Mouse (Mus musculus) midbrain, postnatal 0 days (tissue): ENCODE measurements around the gene Slc29a1. TPM values are rescaled to one million over a fixed set of nuclear protein-coding genes. Genes with fewer than 3 reads are reported as not detected.

Experiments used
- ATAC-seq: fragments of 200-750 bp; cut with Nextera tagmentation; 2 replicates; pipeline ENCODE4 v1.8.0; 2017; ENCODE audit warnings: moderate number of reproducible peaks, mild to moderate bottlenecking, moderate TSS enrichment, moderate library complexity; ENCODE audit not compliant: low FRiP score
- DNase-seq: peaks from one replicate; pipeline ENCODE4 v3.0.0-alpha.2; 2015; ENCODE audit warnings: low spot score
- H3K27ac ChIP-seq: fragments of 300-500 bp; sonication (generic); 2 replicates; pipeline ENCODE4 v1.5.1; 2014; ENCODE audit warnings: low read depth, mild to moderate bottlenecking, low read length, mixed read lengths
- H3K27me3 ChIP-seq: fragments of 300-500 bp; sonication (generic); 2 replicates; pipeline ENCODE4 v1.6.1; 2014; ENCODE audit warnings: low read length, control low read depth, mixed read lengths; ENCODE audit not compliant: insufficient read depth
- H3K36me3 ChIP-seq: fragments of 300-500 bp; sonication (generic); 2 replicates; pipeline ENCODE4 v1.6.1; 2014; ENCODE audit warnings: low read length, control low read depth, mixed read lengths; ENCODE audit not compliant: insufficient read depth
- H3K4me1 ChIP-seq: fragments of 300-500 bp; sonication (generic); 2 replicates; pipeline ENCODE4 v1.6.1; 2014; ENCODE audit warnings: mild to moderate bottlenecking, control low read depth, antibody characterized with exemption, low read length, mixed read lengths; ENCODE audit not compliant: insufficient read depth
- H3K4me2 ChIP-seq: fragments of 300-500 bp; sonication (generic); 2 replicates; pipeline ENCODE4 v1.6.1; 2014; ENCODE audit warnings: low read depth, mild to moderate bottlenecking, low read length, mixed read lengths; ENCODE audit not compliant: poor library complexity, severe bottlenecking
- H3K4me3 ChIP-seq: fragments of 300-500 bp; sonication (generic); 2 replicates; pipeline ENCODE4 v1.5.1; 2014; ENCODE audit warnings: low read depth, mild to moderate bottlenecking, low read length, moderate library complexity
- H3K9ac ChIP-seq: fragments of 300-500 bp; sonication (generic); replicated peaks from 2 replicates; pipeline ENCODE4 v1.6.1; 2014; ENCODE audit warnings: mild to moderate bottlenecking, low read length, moderate library complexity, mixed read lengths; ENCODE audit not compliant: poor library complexity, severe bottlenecking
- H3K9me3 ChIP-seq: fragments of 300-500 bp; sonication (generic); 2 replicates; pipeline ENCODE4 v1.6.1; 2016; ENCODE audit warnings: low read length, control low read depth
- CTCF ChIP-seq: IDR thresholded peaks from 2 replicates; pipeline ENCODE4 v1.5.1; 2016; ENCODE audit warnings: antibody characterized with exemption, mild to moderate bottlenecking
- WGBS: fragments of 180-500 bp; shearing (Covaris S2); extraction: QIAGEN DNeasy Blood & Tissue Kit; methylation state at CpG from one replicate; pipeline ENCODE4 v1.1.7; 2014; 5-methylcytosine and 5-hydroxymethylcytosine counted together
- polyA plus RNA-seq: library from polyadenylated mRNA; unstranded; fragments of >200 nt; fragmentation: Nextera tagmentation; extraction: Ambion mirVana; gene quantifications from 2 replicates; pipeline ENCODE4 v1.2.1, GENCODE M21; 2015
- total RNA-seq: library from RNA; depleted of rRNA; stranded (reverse); fragments of >200 nt; gene quantifications from 2 replicates; pipeline ENCODE4 v1.2.3, GENCODE M21; 2014; rRNA removed

Slc29a1 gene
- total and polyA plus RNA-seq, 2 experiments from 2014 or later, result 38.4 to 82.1 TPM

GRCm38 (mm10) chr17:45542129-45542528 lies 57.3 kb downstream of the Slc29a1 start:
- H3K36me3 ChIP-seq, result peaks cover 13% of the 10 kb centered on the region
- DNase-seq (no peak), ATAC-seq (no peak)
- H3K27ac ChIP-seq, result no peak overlapping the region
- no peak overlapping the region for H3K9ac ChIP-seq
- WGBS, result 32% methylated on average over 6 of the region's 6 CpGs
- TF ChIP-seq CTCF, result peak; percentile 27; the same call in 1 of the 2 replicates
- H3K9me3 ChIP-seq, result no peaks in the 10 kb centered on the region
- H3K27me3 ChIP-seq, result peaks cover 11% of the 10 kb centered on the region
- H3K4me2 ChIP-seq, result no peak overlapping the region
- H3K4me3 ChIP-seq, result no peak overlapping the region
- no peaks in the 10 kb centered on the region for H3K4me1 ChIP-seq

GRCm38 (mm10) chr17:45539664-45540063 lies 59.7 kb downstream of the Slc29a1 start:
- no peak overlapping the region for H3K4me2 ChIP-seq
- H3K27ac ChIP-seq, result no peak overlapping the region
- peaks cover 10% of the 10 kb centered on the region; the same call in 1 of the 2 replicates for H3K27me3 ChIP-seq
- 83% methylated on average over 21 of the region's 21 CpGs for WGBS
- H3K9ac ChIP-seq, result no peak overlapping the region
- H3K4me1 ChIP-seq, result no peaks in the 10 kb centered on the region
- TF ChIP-seq CTCF, result no peak
- no peaks in the 10 kb centered on the region for H3K9me3 ChIP-seq
- H3K36me3 ChIP-seq, result peaks cover 3% of the 10 kb centered on the region; the same call in 1 of the 2 replicates
- ATAC-seq (no peak), DNase-seq (no peak)
- H3K4me3 ChIP-seq, result no peak overlapping the region

- DNase-seq (no peak), ATAC-seq (no peak)
- H3K9ac ChIP-seq, result no peak overlapping the region
- no peaks in the 10 kb centered on the region for H3K36me3 ChIP-seq
- no peaks in the 10 kb centered on the region for H3K9me3 ChIP-seq
- peaks cover 10% of the 10 kb centered on the region; the same call in 1 of the 2 replicates for H3K27me3 ChIP-seq
- no peak for TF ChIP-seq CTCF
- no peaks in the 10 kb centered on the region for H3K4me1 ChIP-seq
- H3K27ac ChIP-seq, result no peak overlapping the region
- WGBS, result 67% methylated on average over 4 of the region's 4 CpGs
- H3K4me2 ChIP-seq, result no peak overlapping the region
- H3K4me3 ChIP-seq, result no peak overlapping the region
These were observed 61.0 kb downstream of the Slc29a1 start for GRCm38 (mm10) chr17:45538394-45538793.

GRCm38 (mm10) chr17:45536264-45536663 lies 63.1 kb downstream of the Slc29a1 start:
- Histone ChIP-seq H3K9me3 (no peaks in the 10 kb centered on the region), H3K27ac (no peak overlapping the region), H3K27me3 (peaks cover 14% of the 10 kb centered on the region; the same call in 1 of the 2 replicates), H3K4me2 (no peak overlapping the region), H3K9ac (no peak overlapping the region), H3K4me1 (no peaks in the 10 kb centered on the region), H3K36me3 (no peaks in the 10 kb centered on the region), H3K4me3 (no peak overlapping the region)
- no peak for TF ChIP-seq CTCF
- ATAC-seq, result no peak
- DNase-seq, result no peak
- WGBS, result 16% methylated on average over 5 of the region's 5 CpGs

Other genes with a start within 250 kb of the Slc29a1 start
- 36.7 and 47.4 TPM in 2 replicates for gene Cdc5l, start 165.9 kb downstream of the Slc29a1 start, total RNA-seq
- gene Cdc5l, start 165.9 kb downstream of the Slc29a1 start, polyA plus RNA-seq, result 54.3 and 57.9 TPM in 2 replicates
- gene Spats1, start 124.2 kb downstream of the Slc29a1 start, total RNA-seq, result 2.3 and 5.8 TPM in 2 replicates
- 3.4 and 3.6 TPM in 2 replicates for gene Spats1, start 124.2 kb downstream of the Slc29a1 start, polyA plus RNA-seq
- gene Aars2, start 92.8 kb downstream of the Slc29a1 start, total RNA-seq, result 19.8 and 31.4 TPM in 2 replicates
- gene Aars2, start 92.8 kb downstream of the Slc29a1 start, polyA plus RNA-seq, result 13.9 and 15.2 TPM in 2 replicates
- gene Tcte1, start 76.2 kb downstream of the Slc29a1 start, total RNA-seq, result 0.99 and 1.2 TPM in 2 replicates
- gene Tcte1, start 76.2 kb downstream of the Slc29a1 start, polyA plus RNA-seq, result 4.2 and 4.6 TPM in 2 replicates
- 77.9 and 95.6 TPM in 2 replicates for gene Tmem151b, start 49.9 kb downstream of the Slc29a1 start, total RNA-seq
- 29.1 and 30.7 TPM in 2 replicates for gene Tmem151b, start 49.9 kb downstream of the Slc29a1 start, polyA plus RNA-seq
- 2.0 and 4.8 TPM in 2 replicates for gene Nfkbie, start 43.9 kb downstream of the Slc29a1 start, total RNA-seq
- gene Nfkbie, start 43.9 kb downstream of the Slc29a1 start, polyA plus RNA-seq, result 2.5 and 3.1 TPM in 2 replicates
- gene Slc35b2, start 35.7 kb downstream of the Slc29a1 start, total RNA-seq, result 91.7 and 113 TPM in 2 replicates
- 71.8 and 75.3 TPM in 2 replicates for gene Slc35b2, start 35.7 kb downstream of the Slc29a1 start, polyA plus RNA-seq
- gene Hsp90ab1, start 26.3 kb downstream of the Slc29a1 start, total RNA-seq, result 1,063 and 1,068 TPM in 2 replicates
- gene Hsp90ab1, start 26.3 kb downstream of the Slc29a1 start, polyA plus RNA-seq, result 1,368 and 1,371 TPM in 2 replicates
- gene Mymx, start 2.5 kb upstream of the Slc29a1 start, total RNA-seq, result not detected in 2 replicates
- not detected in 2 replicates for gene Mymx, start 2.5 kb upstream of the Slc29a1 start, polyA plus RNA-seq
- 1.2 and 1.4 TPM in 2 replicates for gene Capn11, start 59.7 kb upstream of the Slc29a1 start, total RNA-seq
- gene Capn11, start 59.7 kb upstream of the Slc29a1 start, polyA plus RNA-seq, result 0.19 and 1.4 TPM in 2 replicates
- gene Mrpl14, start 86.7 kb upstream of the Slc29a1 start, total RNA-seq, result 41.9 and 42.8 TPM in 2 replicates
- gene Mrpl14, start 86.7 kb upstream of the Slc29a1 start, polyA plus RNA-seq, result 113 and 114 TPM in 2 replicates
- gene Tmem63b, start 87.3 kb upstream of the Slc29a1 start, total RNA-seq, result 213 and 264 TPM in 2 replicates
- 149 and 153 TPM in 2 replicates for gene Tmem63b, start 87.3 kb upstream of the Slc29a1 start, polyA plus RNA-seq
- gene 1600014C23Rik, start 134.2 kb upstream of the Slc29a1 start, total RNA-seq, result not detected in 2 replicates
- gene 1600014C23Rik, start 134.2 kb upstream of the Slc29a1 start, polyA plus RNA-seq, result 0.67 TPM in 1 of 2 replicates, not detected in the other